Mouse (Mus musculus): Measurements from ENCODE around the gene Rbfox3. TPM values are rescaled to one million over a fixed set of nuclear protein-coding genes. Genes with fewer than 3 reads are reported as not detected.

Gene Rbfox3
- polyA plus RNA-seq, 1 experiment from 2014 or later = 0.37 TPM

DNA sequence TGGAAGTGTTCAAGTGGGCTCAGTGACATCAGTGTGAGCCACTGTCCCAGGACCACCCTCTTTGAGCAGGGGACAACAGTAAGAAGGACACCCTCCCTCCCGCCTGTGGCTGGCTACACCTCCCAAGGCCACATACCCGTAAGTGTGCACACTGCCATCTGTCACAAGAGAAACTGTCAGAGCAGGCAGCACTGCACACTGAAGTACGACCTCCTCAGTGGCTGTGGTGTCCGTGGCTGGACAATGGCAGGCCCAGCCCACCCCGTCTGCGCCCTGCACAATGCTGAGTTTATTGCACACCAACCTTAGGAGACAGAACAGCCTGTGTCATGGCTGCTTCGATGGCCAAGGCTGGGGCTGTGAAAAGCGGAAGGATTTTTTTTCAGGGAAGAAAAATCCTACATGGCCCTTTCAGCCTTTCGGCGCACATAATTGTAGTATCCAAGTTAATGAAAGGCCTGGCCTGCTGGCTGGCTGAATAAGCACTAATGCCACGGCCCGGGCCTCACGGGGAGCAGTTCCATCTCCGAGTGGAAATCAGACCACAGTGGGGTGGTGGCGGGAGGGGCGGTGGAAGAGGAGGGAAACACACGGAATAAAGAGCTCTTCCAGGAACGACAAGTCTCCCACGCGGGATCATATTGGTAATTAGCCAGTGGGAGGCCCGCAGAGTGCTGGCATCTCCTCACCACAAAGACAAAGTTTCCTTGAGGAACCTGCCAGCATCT, 14.1 kb downstream of the Rbfox3 start:
- peaks cover 28% of the 10 kb centered on the region; the same call in 1 of the 2 replicates for H3K27me3 ChIP-seq (ENCODE audit: control insufficient read depth, insufficient read depth, low read length)
- H3K9me3 ChIP-seq (ENCODE audit: control insufficient read depth, low read length) = no peaks in the 10 kb centered on the region
- H3K27ac ChIP-seq (ENCODE audit: low read depth, low read length) = no peak overlapping the region
- H3K4me2 ChIP-seq (replicated peaks; ENCODE audit: low read depth, low read length) = no peak overlapping the region
- 66% methylated on average over 21 of the region's 21 CpGs for WGBS
- ATAC-seq (ENCODE audit: low FRiP score, low TSS enrichment) = no peak
- H3K4me3 ChIP-seq (ENCODE audit: low read length) = no peak overlapping the region
- 0 out of 2 replicates have a peak, but pooled peaks cover 6% of the 10 kb centered on the region for H3K4me1 ChIP-seq (ENCODE audit: control insufficient read depth, insufficient read depth, low read length)
- no peaks in the 10 kb centered on the region for H3K36me3 ChIP-seq (ENCODE audit: control insufficient read depth, insufficient read depth, low read length)
- no peak overlapping the region for H3K9ac ChIP-seq (ENCODE audit: low read depth, low read length)

- Histone ChIP-seq H3K4me2 (replicated peaks; ENCODE audit: low read depth, low read length) (no peak overlapping the region), H3K27ac (ENCODE audit: low read depth, low read length) (no peak overlapping the region), H3K27me3 (ENCODE audit: control insufficient read depth, insufficient read depth, low read length) (peaks cover 28% of the 10 kb centered on the region; the same call in 1 of the 2 replicates), H3K36me3 (ENCODE audit: control insufficient read depth, insufficient read depth, low read length) (no peaks in the 10 kb centered on the region), H3K9ac (ENCODE audit: low read depth, low read length) (no peak overlapping the region), H3K9me3 (ENCODE audit: control insufficient read depth, low read length) (no peaks in the 10 kb centered on the region), H3K4me1 (ENCODE audit: control insufficient read depth, insufficient read depth, low read length) (0 out of 2 replicates have a peak, but pooled peaks cover 6% of the 10 kb centered on the region), H3K4me3 (ENCODE audit: low read length) (no peak overlapping the region)
- 50% methylated on average over 16 of the region's 16 CpGs for WGBS
- no peak for ATAC-seq (ENCODE audit: low FRiP score, low TSS enrichment)
Measured at GRCm38 (mm10) chr11:118896032-118896675, 15.2 kb downstream of the Rbfox3 start.

DNA sequence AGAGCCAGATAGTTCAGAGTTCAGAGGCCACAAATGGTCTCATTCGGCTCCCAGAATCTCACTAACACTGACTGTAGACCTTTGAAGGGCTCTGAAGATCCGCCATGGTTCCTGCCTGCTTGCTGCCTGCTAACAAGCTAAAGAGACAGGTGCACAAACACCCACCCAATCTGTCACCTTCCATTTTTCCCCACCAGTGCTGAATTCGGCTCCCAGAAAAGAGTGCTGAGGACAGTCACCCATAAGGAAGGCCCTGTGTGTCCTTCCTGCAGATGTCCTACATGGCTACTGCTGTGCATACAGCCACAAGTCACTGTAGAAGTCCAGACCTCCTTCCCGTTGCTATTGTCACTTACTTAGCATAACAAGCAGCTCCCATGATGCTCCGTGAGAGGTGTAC, 16.6 kb downstream of the Rbfox3 start:
- WGBS = 84% methylated on average over 5 of the region's 5 CpGs
- no peak for ATAC-seq (ENCODE audit: low FRiP score, low TSS enrichment)
- Histone ChIP-seq H3K27ac (ENCODE audit: low read depth, low read length) (no peak overlapping the region), H3K9me3 (ENCODE audit: control insufficient read depth, low read length) (no peaks in the 10 kb centered on the region), H3K4me2 (replicated peaks; ENCODE audit: low read depth, low read length) (no peak overlapping the region), H3K4me3 (ENCODE audit: low read length) (no peak overlapping the region), H3K4me1 (ENCODE audit: control insufficient read depth, insufficient read depth, low read length) (0 out of 2 replicates have a peak, but pooled peaks cover 6% of the 10 kb centered on the region), H3K27me3 (ENCODE audit: control insufficient read depth, insufficient read depth, low read length) (peaks cover 18% of the 10 kb centered on the region; the same call in 1 of the 2 replicates), H3K36me3 (ENCODE audit: control insufficient read depth, insufficient read depth, low read length) (no peaks in the 10 kb centered on the region), H3K9ac (ENCODE audit: low read depth, low read length) (no peak overlapping the region)

- Histone ChIP-seq H3K36me3 (ENCODE audit: control insufficient read depth, insufficient read depth, low read length) (no peaks in the 10 kb centered on the region), H3K27ac (ENCODE audit: low read depth, low read length) (no peak overlapping the region), H3K4me1 (ENCODE audit: control insufficient read depth, insufficient read depth, low read length) (0 out of 2 replicates have a peak, but pooled peaks cover 6% of the 10 kb centered on the region), H3K4me2 (replicated peaks; ENCODE audit: low read depth, low read length) (no peak overlapping the region), H3K9ac (ENCODE audit: low read depth, low read length) (no peak overlapping the region), H3K4me3 (ENCODE audit: low read length) (no peak overlapping the region), H3K27me3 (ENCODE audit: control insufficient read depth, insufficient read depth, low read length) (peaks cover 12% of the 10 kb centered on the region; the same call in 1 of the 2 replicates), H3K9me3 (ENCODE audit: control insufficient read depth, low read length) (no peaks in the 10 kb centered on the region)
- no peak for ATAC-seq (ENCODE audit: low FRiP score, low TSS enrichment)
- WGBS = 79% methylated on average over 4 of the region's 4 CpGs
Measured at GRCm38 (mm10) chr11:118894196-118894595, 17.2 kb downstream of the Rbfox3 start.

DNA sequence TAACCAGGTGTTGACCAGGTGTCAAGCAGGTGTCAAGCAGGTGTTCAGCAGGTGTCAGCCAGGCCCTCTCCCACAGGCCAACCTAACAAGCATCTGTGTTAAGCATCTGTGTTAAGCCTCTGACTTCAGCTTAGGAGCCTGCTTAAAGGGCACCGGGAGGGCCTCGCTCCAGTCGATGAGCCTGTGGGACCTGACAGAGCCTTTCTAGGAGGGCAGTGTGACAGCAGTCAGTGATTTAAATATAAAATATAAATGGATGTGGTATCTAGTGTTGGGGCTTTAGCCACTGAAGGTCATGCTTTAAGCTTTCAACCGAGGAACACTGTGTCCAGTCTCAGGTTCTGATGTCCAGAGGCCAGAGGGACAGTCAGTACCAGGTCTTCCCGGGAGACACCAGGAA, 18.5 kb downstream of the Rbfox3 start:
- no peaks in the 10 kb centered on the region for H3K4me1 ChIP-seq (ENCODE audit: control insufficient read depth, insufficient read depth, low read length)
- WGBS = 84% methylated on average over 5 of the region's 5 CpGs
- no peaks in the 10 kb centered on the region for H3K36me3 ChIP-seq (ENCODE audit: control insufficient read depth, insufficient read depth, low read length)
- H3K4me3 ChIP-seq (ENCODE audit: low read length) = no peak overlapping the region
- no peak for ATAC-seq (ENCODE audit: low FRiP score, low TSS enrichment)
- no peaks in the 10 kb centered on the region for H3K9me3 ChIP-seq (ENCODE audit: control insufficient read depth, low read length)
- H3K4me2 ChIP-seq (replicated peaks; ENCODE audit: low read depth, low read length) = no peak overlapping the region
- no peak overlapping the region for H3K27ac ChIP-seq (ENCODE audit: low read depth, low read length)
- no peak overlapping the region for H3K9ac ChIP-seq (ENCODE audit: low read depth, low read length)
- H3K27me3 ChIP-seq (ENCODE audit: control insufficient read depth, insufficient read depth, low read length) = peaks cover 3% of the 10 kb centered on the region; the same call in 1 of the 2 replicates

- Histone ChIP-seq H3K9me3 (ENCODE audit: control insufficient read depth, low read length) (no peaks in the 10 kb centered on the region), H3K9ac (ENCODE audit: low read depth, low read length) (no peak overlapping the region), H3K4me1 (ENCODE audit: control insufficient read depth, insufficient read depth, low read length) (no peaks in the 10 kb centered on the region), H3K27me3 (ENCODE audit: control insufficient read depth, insufficient read depth, low read length) (peaks cover 3% of the 10 kb centered on the region; the same call in 1 of the 2 replicates), H3K27ac (ENCODE audit: low read depth, low read length) (no peak overlapping the region), H3K4me3 (ENCODE audit: low read length) (no peak overlapping the region), H3K4me2 (replicated peaks; ENCODE audit: low read depth, low read length) (no peak overlapping the region), H3K36me3 (ENCODE audit: control insufficient read depth, insufficient read depth, low read length) (no peaks in the 10 kb centered on the region)
- no peak for ATAC-seq (ENCODE audit: low FRiP score, low TSS enrichment)
- 88% methylated on average over 15 of the region's 15 CpGs for WGBS
Measured at GRCm38 (mm10) chr11:118891516-118891915, 19.9 kb downstream of the Rbfox3 start.

DNA sequence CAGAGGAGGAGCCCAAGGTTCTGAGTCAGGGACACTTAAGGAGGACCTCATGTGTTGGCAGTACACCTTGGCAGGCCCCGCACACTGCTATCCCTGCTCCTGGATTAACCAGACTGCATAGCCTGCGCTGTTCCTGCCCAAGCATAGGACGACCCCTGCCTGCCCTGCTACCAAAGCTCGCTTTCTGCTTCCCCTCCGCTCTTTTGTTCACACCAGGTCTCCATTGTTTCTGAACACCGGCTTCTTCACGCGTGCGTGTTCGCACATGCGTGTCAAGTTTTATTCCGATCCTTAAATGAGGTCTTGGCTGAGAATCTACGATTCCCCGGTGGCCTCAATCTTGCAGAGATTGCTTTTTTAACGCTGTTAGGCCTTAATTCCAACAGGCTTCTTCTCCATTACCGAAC, 20.4 kb downstream of the Rbfox3 start:
- H3K27ac ChIP-seq (ENCODE audit: low read depth, low read length) = no peak overlapping the region
- H3K9me3 ChIP-seq (ENCODE audit: control insufficient read depth, low read length) = no peaks in the 10 kb centered on the region
- peaks cover 1% of the 10 kb centered on the region; the same call in 1 of the 2 replicates for H3K27me3 ChIP-seq (ENCODE audit: control insufficient read depth, insufficient read depth, low read length)
- H3K9ac ChIP-seq (ENCODE audit: low read depth, low read length) = no peak overlapping the region
- WGBS = 64% methylated on average over 16 of the region's 16 CpGs
- ATAC-seq (ENCODE audit: low FRiP score, low TSS enrichment) = no peak
- H3K4me3 ChIP-seq (ENCODE audit: low read length) = no peak overlapping the region
- H3K4me1 ChIP-seq (ENCODE audit: control insufficient read depth, insufficient read depth, low read length) = no peaks in the 10 kb centered on the region
- H3K4me2 ChIP-seq (replicated peaks; ENCODE audit: low read depth, low read length) = no peak overlapping the region
- H3K36me3 ChIP-seq (ENCODE audit: control insufficient read depth, insufficient read depth, low read length) = no peaks in the 10 kb centered on the region

- 55% methylated on average over 5 of the region's 5 CpGs for WGBS
- no peak overlapping the region for H3K27ac ChIP-seq (ENCODE audit: low read depth, low read length)
- ATAC-seq (ENCODE audit: low FRiP score, low TSS enrichment) = no peak
Measured at GRCm38 (mm10) chr11:118890474-118890873, 20.9 kb downstream of the Rbfox3 start.

GRCm38 (mm10) chr11:118889500-118889899, 21.9 kb downstream of the Rbfox3 start:
- 73% methylated on average over 4 of the region's 4 CpGs for WGBS
- ATAC-seq (ENCODE audit: low FRiP score, low TSS enrichment) = no peak
- no peaks in the 10 kb centered on the region for H3K27me3 ChIP-seq (ENCODE audit: control insufficient read depth, insufficient read depth, low read length)

More at GRCm38 (mm10) chr11:118890474-118890873, 20.9 kb downstream of the Rbfox3 start:
- Histone ChIP-seq H3K4me1 (ENCODE audit: control insufficient read depth, insufficient read depth, low read length) (no peaks in the 10 kb centered on the region), H3K27me3 (ENCODE audit: control insufficient read depth, insufficient read depth, low read length) (no peaks in the 10 kb centered on the region), H3K9me3 (ENCODE audit: control insufficient read depth, low read length) (no peaks in the 10 kb centered on the region), H3K9ac (ENCODE audit: low read depth, low read length) (no peak overlapping the region), H3K4me3 (ENCODE audit: low read length) (no peak overlapping the region), H3K4me2 (replicated peaks; ENCODE audit: low read depth, low read length) (no peak overlapping the region), H3K36me3 (ENCODE audit: control insufficient read depth, insufficient read depth, low read length) (no peaks in the 10 kb centered on the region)

More at GRCm38 (mm10) chr11:118889500-118889899, 21.9 kb downstream of the Rbfox3 start:
- Histone ChIP-seq H3K4me3 (ENCODE audit: low read length) (no peak overlapping the region), H3K4me1 (ENCODE audit: control insufficient read depth, insufficient read depth, low read length) (no peaks in the 10 kb centered on the region), H3K36me3 (ENCODE audit: control insufficient read depth, insufficient read depth, low read length) (no peaks in the 10 kb centered on the region), H3K27ac (ENCODE audit: low read depth, low read length) (no peak overlapping the region), H3K4me2 (replicated peaks; ENCODE audit: low read depth, low read length) (no peak overlapping the region), H3K9ac (ENCODE audit: low read depth, low read length) (no peak overlapping the region), H3K9me3 (ENCODE audit: control insufficient read depth, low read length) (no peaks in the 10 kb centered on the region)

Data from kidney, embryonic 14.5 days (tissue).